Mouse (Mus musculus): ENCODE data around the gene Eaf2.
"Not testable (repeated sequence)": the region's sequence is repeated elsewhere in the genome, so short reads cannot be mapped to it uniquely, and the experiment has no call there.

Eaf2 gene

DNA sequence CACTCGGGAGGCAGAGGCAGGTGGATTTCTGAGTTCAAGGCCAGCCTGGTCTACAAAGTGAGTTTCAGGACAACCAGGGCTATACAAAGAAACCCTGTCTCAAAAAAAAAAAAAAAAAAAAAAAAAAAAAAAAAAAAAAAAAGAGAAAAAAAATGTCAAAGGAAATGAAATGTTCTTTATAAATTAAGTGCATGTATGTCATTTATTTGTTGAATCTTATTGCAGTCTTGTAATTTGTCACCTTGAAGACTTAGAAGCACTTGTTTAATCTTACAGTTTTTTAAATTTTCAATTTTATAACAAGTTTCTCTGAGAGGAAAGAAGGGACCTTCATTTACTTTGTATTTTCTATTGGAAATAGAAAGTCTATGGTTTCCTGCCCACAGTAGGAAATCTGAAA is 27.9 kb downstream of the Eaf2 start:
- DNase-seq (ENCODE audit: low read depth) = not testable (repeated sequence)

DNA sequence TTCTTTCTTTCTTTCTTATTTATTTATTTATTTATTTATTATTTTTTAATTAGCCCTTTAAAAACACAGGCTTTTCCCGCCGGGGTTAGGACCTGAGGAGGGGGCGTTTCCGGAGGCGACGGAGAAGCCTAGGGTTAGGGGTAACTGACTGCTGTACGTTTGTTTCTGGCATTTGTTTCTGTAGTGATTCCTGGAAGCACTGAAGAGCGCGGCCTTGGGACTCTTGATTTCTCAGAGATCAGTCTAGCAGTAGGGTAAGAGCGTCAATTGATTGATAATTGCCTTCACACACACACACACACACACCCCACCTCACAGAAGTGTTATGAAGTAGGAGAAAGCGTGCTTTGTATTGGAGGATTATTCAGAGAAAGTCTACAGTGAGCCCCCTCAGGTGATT is 46.0 kb downstream of the Eaf2 start:
- DNase-seq (ENCODE audit: low read depth) = no peak

DNA sequence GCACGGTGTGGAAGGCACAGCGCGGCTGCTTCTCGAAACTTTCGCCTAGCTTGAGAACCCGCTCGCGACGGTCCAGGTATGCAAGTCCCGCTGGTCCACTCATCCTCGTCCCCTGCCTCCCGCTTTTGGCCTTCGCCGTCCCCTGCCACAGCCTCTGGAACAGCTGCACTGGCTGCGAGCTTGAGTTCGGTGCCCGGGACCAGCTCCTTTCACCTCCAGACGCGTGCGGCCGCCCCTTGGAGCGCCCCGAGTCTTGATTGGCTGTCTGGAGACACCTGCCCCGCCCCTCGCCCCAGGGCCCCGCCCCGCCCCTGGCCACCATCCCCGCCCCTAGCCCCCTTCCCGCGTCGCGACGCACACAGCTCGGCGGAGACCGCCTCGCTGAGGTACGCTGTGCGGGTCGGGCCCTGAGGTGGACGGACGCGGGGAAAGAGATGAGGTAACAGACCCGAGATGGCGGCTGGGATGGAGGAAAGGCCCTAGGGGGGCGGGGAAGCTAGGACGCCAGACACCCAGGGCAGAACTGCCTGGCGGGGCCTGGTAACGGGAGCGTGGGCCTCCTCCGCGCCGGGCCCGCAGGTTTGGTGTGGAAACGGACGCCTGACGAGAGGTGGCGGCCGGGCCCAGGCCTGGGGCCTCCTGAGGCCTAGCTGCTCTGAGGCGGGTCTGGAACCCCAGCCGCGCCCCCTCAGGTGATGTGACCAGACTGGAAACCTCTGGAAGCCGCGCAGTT is 46.6 kb downstream of the Eaf2 start, which contains the start of gene Iqcb1:
Iqcb1 (plus strand) TSS at position 332 of the 733 bp plus-strand sequence.
- peak; percentile 93 for DNase-seq (ENCODE audit: low read depth)

DNA sequence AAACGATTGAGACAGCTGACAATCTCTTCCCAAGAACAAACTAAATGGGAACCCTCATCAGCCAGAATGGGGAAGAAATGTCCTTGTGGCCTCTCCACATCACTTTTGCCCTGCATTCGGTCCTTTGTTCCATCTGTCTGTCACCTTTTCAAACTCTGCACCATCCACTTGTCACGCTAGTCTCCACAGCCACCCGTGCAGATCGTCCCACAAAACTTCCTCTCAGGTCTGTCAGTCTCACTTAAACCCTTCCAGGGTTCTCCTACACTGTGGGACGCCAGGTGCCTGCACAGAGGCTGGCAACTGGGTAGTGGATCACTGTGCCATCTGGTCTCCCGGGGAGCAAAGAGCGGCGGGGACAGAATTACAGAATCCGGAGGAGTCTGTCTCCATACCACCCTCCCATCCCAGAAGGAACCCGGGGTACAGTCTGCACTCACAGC is 47.2 kb downstream of the Eaf2 start:
- no peak for DNase-seq (ENCODE audit: low read depth)

DNA sequence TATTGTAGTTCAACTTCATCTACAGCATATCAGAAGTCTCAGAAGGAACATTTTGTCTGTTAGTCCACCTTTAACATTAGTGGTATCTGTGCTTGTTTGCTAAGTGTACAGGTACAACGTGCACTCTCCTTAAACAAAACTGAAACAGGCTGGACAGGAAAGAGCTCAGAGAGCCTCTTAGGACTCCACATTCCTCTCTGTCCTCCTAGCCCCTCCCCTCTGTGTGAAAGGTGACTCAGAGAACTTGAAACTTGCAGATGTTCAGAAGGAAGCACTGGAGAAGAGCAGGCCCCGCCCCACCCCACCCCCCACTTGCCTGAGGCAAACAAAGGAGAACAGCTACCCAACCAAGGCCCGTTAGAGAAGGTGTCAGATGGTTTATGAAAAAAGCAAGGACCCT is 53.3 kb downstream of the Eaf2 start:
- DNase-seq (ENCODE audit: low read depth) = peak; percentile 55

DNA sequence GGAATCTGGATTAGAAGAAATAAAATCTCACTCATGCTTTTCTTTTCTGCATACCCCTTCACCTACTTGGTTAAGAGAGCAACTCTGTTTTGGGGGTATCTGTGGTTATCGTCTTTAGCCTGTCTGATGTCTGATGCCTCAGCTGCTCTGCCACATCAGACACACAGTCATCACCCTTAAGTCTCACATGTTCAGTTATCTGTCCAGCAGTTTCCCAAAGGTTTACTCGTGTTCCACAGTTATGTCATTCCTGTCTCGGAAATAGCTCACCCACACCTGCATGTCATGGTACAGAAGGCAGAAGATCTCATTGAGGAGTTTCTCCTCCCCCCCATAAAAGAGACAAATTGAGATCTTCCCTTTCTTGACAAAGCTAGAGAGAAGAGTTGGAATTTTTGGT is 54.1 kb downstream of the Eaf2 start:
- no peak for DNase-seq (ENCODE audit: low read depth)

DNA sequence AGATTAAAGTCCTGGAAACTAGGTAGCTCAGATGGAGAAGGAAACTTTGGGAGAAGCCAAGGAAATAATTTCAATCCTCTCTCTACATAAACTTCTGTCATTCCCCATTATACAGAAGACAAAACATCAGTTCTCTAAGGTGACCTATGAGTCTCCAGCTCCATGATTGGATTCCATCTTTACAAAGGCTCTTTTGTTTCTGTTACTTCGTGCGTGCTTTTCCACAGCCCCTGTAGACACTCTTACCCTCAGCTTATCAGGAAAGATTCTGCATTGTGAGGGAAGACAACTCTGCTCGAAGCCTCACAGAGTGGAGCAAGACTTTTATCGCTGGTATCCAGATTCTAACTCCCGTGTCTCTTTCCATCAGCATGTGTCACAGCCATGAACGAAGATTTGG is 54.8 kb downstream of the Eaf2 start:
- no peak for DNase-seq (ENCODE audit: low read depth)

DNA sequence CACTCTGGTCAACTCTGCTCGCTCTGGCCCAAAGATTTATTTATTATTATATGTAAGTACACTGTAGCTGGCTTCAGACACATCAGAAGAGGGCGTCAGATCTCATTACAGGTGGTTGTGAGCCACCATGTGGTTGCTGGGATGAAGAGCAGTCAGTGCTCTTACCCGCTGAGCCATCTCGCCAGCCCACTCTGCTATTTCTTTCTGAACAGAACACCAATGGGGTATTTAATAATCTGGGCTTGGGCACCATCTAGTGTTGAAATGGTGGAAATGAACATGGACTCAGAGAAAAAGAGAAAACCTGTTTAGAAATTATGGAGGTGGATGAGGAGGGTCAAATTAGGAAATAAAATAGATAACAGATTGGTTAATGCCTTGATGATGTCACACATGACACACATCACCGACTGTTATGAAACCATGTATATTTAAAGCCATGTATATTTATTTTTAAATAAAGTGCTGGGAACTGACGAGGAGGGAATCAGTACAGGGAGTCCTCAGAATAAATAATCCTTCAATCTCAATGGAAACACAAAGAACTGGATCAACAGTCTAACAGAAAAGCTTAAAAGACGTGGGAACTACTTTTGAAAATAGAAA is 57.4 kb downstream of the Eaf2 start:
- DNase-seq (ENCODE audit: low read depth) = peak; percentile 88

DNA sequence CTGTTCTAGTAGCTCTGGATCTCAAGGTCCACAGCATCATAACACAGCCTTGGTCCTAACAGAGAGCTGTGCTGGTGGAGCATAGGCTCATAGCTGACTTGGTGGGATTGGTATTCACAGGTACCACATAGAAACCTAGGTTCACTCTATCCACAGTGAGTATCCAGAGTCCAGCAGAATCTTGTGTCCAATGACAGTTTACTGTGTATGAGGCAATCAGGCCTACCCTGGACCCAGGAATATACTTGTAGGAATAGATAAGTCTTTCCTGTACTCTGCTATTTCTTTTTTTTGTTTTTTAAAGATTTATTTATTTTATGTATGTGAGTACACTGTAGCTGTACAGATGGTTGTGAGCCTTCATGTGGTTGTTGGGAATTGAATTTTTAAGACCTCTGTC is 57.9 kb downstream of the Eaf2 start:
- no peak for DNase-seq (ENCODE audit: low read depth)

DNA sequence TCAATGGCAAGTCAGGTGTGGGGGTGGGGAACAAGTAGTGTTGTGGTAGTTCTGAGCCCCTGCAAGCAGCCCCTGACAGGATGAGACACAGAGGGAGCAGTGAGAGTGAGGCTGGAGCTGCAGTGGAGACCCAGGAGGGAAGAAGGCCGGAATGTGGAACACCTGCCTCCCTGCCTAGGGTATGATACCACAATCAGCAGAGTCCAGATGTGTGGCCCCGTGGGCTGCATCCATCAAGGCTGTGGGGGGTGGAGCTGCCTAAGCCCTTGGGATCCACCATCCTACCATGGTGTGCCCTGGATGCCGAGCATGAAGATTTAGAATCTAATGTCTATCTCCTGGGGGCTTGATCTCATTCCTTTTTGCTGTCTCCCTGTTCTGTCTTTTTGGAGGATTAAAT is 61.1 kb downstream of the Eaf2 start:
- DNase-seq (ENCODE audit: low read depth) = no peak

DNA sequence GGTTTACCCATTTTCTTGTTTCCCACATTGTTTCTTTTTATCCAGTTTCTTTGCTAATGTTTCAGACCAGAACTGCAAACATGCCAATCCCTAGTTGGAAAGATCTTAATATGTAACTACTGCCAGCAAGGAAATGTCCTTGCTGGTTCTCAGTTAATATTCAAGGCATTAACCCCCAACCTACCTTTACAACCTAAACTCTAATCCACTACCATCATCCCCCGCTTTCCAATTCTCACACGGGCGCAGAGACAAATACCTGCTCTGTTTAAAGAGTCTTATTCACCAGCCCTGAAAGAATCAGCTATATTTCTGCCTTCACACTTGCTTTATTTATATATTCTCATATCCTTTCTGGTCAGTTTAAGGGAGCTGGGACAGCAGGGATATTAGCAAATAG is 66.2 kb downstream of the Eaf2 start:
- DNase-seq (ENCODE audit: low read depth) = no peak

DNA sequence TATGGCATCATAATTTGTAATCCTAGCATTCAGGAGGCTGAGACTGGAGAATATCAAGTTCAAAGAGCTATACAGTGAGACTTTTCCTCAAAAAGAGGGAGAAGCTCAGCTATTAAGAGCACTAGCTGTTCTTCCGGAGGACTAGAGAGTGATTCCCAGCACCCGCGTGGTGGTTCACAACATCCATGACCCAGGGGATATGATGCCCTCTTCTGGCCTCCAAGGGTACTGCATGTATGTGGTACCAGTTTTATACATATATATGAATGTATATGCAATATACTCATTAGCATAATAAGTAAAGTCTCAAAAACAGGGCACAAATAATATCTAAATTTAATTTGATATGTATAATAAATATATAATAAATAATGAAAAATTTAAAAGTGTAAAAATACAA is 72.4 kb downstream of the Eaf2 start:
- peak; percentile 33 for DNase-seq (ENCODE audit: low read depth)

DNA sequence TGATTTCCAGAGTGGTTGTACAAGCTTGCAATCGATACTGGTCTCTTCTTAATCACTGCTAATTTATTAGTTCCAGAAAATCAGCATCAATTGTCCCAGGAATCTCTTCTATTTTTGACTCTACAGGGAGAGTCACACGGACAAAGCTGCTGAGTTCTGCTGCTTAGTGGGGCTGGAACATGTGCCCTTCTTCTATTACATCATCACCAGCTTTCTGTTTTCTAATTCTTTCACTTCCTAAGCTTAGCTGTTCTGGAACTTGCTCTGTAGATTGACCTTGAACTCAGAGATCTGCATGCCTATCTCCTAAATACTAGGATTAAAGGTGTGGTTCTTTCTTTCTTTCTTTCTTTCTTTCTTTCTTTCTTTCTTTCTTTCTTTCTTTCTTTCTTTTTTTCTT is 76.5 kb downstream of the Eaf2 start:
- DNase-seq (ENCODE audit: low read depth) = no peak

DNA sequence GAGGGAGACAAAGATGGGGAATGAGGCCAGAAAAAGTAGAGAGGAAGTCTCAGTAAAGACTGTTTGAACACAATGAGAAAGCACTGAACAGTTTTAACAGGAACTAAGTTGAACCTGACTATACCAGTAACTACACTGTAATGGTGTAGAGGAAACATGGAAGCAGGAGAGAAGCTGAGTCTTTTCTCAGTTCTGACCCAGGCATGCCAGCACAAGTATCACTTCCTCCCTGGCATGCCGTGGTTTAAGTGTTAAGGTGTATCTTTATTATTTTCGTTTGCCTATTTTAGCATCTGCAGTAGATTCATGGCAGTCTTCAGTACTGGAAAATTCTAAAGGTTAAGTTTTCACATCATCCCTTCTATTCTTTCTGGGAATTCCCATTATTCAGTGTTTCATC is 79.8 kb downstream of the Eaf2 start:
- no peak for DNase-seq (ENCODE audit: low read depth)

DNA sequence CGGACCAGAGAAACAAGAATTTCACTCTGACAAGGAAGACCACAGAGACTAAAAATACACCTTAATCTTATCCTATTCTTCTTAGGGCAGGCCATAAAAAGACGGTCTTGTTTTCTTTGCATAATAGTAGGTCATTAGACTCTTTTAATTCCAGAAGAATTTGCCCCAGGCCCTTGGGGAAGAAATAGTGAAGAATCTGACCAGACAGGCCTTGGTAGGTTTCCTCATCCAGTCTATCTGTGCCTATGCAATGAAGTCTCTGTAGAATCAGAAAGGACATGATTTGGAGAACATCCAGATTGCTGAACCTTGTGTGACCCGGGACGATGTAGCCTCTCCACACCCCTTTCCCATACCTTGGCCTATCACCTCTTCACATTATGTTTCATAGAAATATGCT is 84.6 kb downstream of the Eaf2 start:
- DNase-seq (ENCODE audit: low read depth) = no peak

DNA sequence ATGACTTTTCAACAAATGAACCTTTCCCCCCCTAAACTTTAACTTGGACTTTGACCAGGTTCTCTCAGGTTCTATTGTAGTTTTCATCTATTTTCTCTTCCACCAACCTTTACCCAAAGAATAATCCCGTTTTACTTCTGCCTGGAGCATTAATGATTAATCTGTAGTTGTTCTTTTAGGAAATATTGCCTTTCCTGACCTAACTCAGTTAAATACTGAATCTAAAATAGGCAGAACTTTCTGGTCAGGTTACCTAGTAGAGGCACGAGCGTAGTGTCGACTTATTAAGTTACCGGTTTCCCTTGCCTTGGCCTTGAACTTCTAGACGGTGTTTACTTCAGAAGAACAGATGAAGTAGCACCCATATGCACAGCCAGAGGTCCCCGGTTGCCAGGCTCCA is 88.3 kb downstream of the Eaf2 start:
- DNase-seq (ENCODE audit: low read depth) = no peak

DNA sequence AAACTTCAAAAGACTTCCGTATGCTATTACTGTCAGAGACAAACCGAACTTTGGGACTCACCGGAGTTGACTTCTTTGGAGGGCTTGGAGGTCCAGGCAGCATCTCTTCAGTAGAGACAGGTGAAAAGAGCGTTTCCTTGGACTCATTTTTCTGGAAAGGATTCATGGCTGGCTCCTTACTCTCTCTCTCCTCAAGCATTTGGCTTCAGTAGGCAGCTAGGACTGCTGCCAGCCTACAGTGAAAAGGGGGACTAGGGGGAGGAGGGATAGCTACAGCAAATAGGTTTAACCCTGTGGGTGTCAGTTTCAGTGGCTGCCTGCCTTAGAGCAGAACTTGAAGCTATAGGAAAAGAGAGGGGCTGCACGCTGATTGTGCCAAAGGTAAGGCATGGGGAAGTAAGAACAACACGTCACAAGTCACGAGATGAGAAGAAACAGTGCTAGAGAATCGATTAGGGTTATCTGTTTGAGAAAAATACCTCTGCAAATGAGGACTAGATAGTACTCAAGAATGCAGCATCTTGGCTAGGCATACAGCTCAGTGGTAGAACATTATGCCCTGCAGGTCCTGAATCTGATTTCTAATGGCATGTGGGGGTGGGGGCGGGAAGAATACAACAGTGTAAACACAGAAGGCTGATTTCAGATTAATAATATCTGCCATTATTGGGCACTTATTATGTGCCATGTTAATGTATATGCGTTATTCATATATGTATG is 90.0 kb downstream of the Eaf2 start, which contains the start of gene Slc15a2:
Slc15a2 (minus strand) TSS at position 369 of the 720 bp plus-strand sequence.
- no peak for DNase-seq (ENCODE audit: low read depth)

DNA sequence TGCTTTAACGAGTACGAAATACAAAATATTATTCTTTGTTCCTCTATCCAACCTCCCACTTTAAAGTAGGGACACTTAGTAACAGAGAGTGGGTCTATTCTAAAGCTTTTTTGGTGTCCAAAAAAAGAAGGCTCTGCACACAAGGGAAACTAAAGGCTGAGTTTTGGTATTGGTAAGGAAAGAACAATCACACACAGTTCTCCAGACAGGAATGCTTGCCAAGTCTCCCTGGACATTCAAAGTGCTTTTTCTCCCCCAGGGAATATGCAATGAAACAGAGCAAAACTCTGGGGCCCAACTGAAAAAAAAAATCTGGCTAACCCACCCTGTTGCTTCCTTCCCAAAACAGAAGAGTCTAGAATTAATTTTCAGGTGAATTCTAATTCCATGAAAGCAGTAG is 90.7 kb downstream of the Eaf2 start:
- no peak for DNase-seq (ENCODE audit: low read depth)

DNA sequence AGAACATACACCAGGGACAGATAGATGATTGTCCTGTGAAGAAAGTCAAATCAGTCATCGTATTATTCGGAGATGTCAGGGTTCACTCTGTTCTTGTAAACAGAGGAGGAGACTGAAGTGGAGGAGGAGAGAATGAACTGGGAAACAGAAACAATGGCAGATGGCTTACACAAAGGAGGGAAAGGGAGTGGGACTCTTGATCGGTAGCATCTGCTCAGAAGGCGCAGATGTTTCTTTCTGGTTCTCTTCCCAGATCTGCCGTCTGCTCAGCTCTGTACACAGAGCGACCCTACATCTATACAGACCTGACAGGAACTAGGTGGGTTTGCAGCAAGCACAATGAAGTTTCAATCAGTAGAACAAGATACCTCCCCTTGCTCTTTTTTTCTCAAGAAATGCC is 99.1 kb downstream of the Eaf2 start:
- DNase-seq (ENCODE audit: low read depth) = no peak

DNA sequence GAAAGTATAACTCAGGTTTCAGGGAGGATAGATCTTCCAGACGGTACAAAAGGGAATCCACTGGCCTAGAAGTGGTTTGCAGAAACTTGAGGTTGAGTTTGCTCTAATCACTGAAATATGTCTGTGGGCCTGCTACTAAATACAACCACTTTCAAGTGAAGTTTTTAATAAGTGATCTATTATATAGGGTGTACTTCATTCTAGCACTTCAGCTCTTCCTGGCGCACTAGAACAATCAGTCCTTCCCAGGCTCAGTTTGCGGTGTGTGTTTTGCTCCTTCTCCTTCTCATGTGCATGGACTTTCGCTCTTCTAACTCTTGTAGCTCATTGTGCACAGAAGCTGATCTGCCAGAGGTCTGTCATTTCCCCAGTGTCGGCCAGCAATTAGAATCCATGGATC is 101.8 kb downstream of the Eaf2 start:
- DNase-seq (ENCODE audit: low read depth) = no peak

DNA sequence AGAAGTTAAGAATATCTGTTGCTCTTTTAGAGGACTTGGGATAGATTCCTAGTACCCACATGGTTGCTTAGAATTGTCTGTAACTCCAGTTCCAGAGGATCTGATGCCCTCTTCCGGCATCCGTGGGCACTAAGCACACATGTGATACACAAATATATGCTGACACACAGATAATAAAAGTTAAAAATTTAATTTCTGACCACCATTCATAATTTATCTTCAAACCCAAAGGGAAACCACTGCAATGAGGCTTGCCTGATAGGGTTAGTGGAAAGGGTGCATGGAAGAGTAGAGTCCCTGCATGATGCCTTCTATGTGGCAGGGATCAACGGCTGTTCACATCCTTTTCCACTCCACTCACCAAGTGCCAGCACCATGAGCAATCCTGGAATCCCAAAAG is 103.1 kb downstream of the Eaf2 start:
- no peak for DNase-seq (ENCODE audit: low read depth)

DNA sequence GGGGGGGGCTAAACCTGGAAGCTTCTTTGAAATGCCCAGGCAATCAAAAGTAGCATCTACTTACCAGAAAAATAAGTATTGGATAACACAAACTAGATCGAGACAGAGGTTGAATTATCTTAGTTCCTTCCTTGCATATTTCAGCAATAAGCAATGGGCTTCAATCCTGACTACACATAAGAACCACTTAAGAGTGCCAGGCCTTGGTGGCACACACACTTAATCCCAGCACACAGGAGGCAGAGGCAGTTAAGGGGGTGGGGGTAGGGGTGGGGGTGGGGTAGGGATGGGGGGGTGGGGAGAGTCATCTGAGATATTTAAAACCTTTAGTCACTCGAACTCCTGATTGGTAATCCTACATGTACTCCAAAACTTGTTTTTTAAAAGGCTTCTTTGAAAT is 103.6 kb downstream of the Eaf2 start:
- no peak for DNase-seq (ENCODE audit: low read depth)

DNA sequence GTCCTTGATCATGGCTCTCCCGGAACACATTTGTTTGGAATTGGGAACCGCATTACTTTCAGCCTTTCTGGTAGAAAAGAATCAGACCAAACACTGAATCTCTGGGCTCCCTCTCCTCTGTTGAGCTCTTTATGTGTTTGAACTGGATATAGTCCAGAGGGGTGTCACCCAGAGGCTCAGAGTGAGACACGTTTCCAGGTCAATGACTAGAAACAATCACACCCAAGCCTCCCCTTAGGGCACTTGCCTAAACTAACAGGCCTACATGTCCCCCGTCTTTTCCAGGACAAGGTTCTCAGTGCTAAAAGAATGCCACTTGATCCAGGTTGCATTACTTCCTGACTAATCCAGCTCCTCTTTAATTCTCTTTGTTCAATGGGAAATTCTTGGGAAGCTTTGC is 104.0 kb downstream of the Eaf2 start:
- no peak for DNase-seq (ENCODE audit: low read depth)
